Mouse (Mus musculus): ENCODE data around the gene Olfr90. TPM values are rescaled to one million over a fixed set of nuclear protein-coding genes. Genes with fewer than 3 reads are reported as not detected.
"Not testable (repeated sequence)": the region's sequence is repeated elsewhere in the genome, so short reads cannot be mapped to it uniquely, and the experiment has no call there.

Gene Olfr90
- polyA plus RNA-seq (2012; fragmentation: generic; extraction: Trizol): not detected

DNA sequence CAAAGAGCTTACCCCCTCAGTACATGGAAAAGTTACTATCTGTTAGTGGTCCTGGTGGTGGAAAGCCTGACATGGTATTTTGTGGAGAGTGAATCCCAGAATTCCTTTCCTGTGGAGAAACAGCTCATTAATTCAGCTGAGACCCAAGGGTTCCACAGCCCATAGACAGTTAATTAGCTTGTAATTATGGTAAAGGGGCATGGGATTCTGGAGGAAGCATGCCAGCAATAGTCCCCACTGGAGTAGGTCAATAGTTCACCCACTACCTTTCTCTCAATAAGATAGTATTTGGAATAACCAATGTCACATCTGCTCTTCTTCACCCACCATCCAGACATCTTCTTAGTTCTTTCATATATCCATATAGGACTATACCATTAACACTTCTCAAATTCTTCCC lies at the start of gene Olfr90:
Gene Olfr90, minus strand, starts transcription at position 101 of the 400 bp plus-strand sequence.
- H3K79me2 ChIP-seq (ENCODE audit: control insufficient read depth, insufficient read depth): no peaks in the 10 kb centered on the region
- no peak within 1 kb of the TSS for H3K4me2 ChIP-seq (ENCODE audit: low read depth)
- H3ac ChIP-seq (ENCODE audit: control insufficient read depth, insufficient read length): no peak within 1 kb of the TSS
- H3K27me3 ChIP-seq (ENCODE audit: control insufficient read depth, insufficient read depth, insufficient read length): no peaks in the 10 kb centered on the region
- H3K36me3 ChIP-seq (ENCODE audit: control insufficient read depth, insufficient read depth): no peaks in the 10 kb centered on the region
- TF ChIP-seq POLR2AphosphoS2 (IDR thresholded peaks at IDR 0.05; ENCODE audit: insufficient read length, low read depth): no peak
- TF ChIP-seq POLR2A (IDR thresholded peaks at IDR 0.05; ENCODE audit: insufficient read length, low read depth): no peak
- no peak for TF ChIP-seq MYOG (IDR thresholded peaks at IDR 0.05; ENCODE audit: control insufficient read depth in 1 of 3, insufficient read depth in 1 of 3, insufficient read length in 2 of 3, low read depth in 2 of 3)
- no peak for TF ChIP-seq E2F4 (IDR thresholded peaks at IDR 0.05; ENCODE audit: insufficient read depth)
- no peak for TF ChIP-seq SRF (IDR thresholded peaks at IDR 0.05; ENCODE audit: control insufficient read depth, insufficient read length, low read depth)
- TF ChIP-seq CEBPB (IDR thresholded peaks at IDR 0.05; ENCODE audit: insufficient read depth, poor library complexity, severe bottlenecking): no peak
- TF ChIP-seq MAX (IDR thresholded peaks at IDR 0.05; ENCODE audit: low read depth): no peak
- no peak for TF ChIP-seq MYOD1 (IDR thresholded peaks at IDR 0.05; ENCODE audit: control insufficient read depth in 1 of 3, insufficient read length in 2 of 3, low read depth in 2 of 3)
- no peak for TF ChIP-seq REST (IDR thresholded peaks at IDR 0.05; ENCODE audit: insufficient read depth, insufficient read length)
- no peak for TF ChIP-seq TCF3 (IDR thresholded peaks at IDR 0.05; ENCODE audit: insufficient read length, low read depth)
- no peak for TF ChIP-seq TCF12 (IDR thresholded peaks at IDR 0.05; ENCODE audit: insufficient read depth, poor library complexity, severe bottlenecking)
- no peak for TF ChIP-seq USF1 (IDR thresholded peaks at IDR 0.05; ENCODE audit: low read depth)
- no peak within 1 kb of the TSS for H3K4me3 ChIP-seq

DNA sequence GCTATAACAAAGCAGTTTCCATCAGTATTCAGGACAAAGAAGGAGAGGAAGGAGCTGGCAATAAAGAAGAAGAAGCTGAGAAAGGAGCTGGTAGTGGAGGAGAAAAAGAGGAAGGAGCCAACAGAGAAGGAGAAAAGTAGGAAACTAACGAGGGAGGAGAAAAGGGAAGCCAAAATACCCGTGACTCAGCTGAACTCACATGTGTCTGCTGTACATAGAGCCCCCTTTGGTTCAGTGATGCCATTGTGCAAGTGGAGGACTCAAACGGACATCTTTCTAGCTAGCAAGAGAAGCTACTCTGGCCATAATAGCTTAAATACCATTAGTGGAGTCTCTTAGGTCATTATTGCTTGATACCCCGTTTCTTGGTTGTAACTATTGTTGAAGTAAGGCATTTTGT lies 43.1 kb upstream of the Olfr90 start:
- not testable (repeated sequence) for H3K79me2 ChIP-seq (ENCODE audit: control insufficient read depth, insufficient read depth); H3K4me2 ChIP-seq (ENCODE audit: low read depth); H3K27me3 ChIP-seq (ENCODE audit: control insufficient read depth, insufficient read depth, insufficient read length); H3K36me3 ChIP-seq (ENCODE audit: control insufficient read depth, insufficient read depth); H3ac ChIP-seq (ENCODE audit: control insufficient read depth, insufficient read length); H3K4me3 ChIP-seq

DNA sequence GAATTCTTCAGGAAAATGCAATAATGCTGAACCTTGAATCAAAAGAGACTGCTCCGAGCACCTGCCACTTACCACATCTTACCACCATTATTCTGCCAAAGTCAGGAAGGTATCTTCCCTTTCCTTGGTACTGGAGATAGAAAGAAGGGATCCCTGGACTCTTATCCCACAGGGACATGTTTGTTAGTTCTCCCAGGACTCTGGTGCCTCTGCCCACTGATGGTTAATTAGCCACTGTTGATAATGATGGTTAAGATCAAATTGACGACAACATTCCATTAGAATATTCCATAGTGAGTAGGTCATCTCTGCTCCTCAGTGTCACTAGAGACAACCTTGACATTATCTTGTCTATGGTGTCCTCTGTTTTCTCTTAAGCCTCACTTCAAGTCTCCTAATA lies 31.7 kb upstream of the Olfr90 start, which contains the start of gene Olfr92:
Gene Olfr92, minus strand, starts transcription at position 101 of the 400 bp plus-strand sequence.
- Histone ChIP-seq H3K4me2 (ENCODE audit: low read depth) (no peak within 1 kb of the TSS), H3K36me3 (ENCODE audit: control insufficient read depth, insufficient read depth) (no peaks in the 10 kb centered on the region), H3K4me3 (no peak within 1 kb of the TSS), H3K27me3 (ENCODE audit: control insufficient read depth, insufficient read depth, insufficient read length) (no peaks in the 10 kb centered on the region), H3ac (ENCODE audit: control insufficient read depth, insufficient read length) (no peak within 1 kb of the TSS), H3K79me2 (ENCODE audit: control insufficient read depth, insufficient read depth) (no peaks in the 10 kb centered on the region)
- no peak for TF ChIP-seq TCF3 (IDR thresholded peaks at IDR 0.05; ENCODE audit: insufficient read length, low read depth)
- TF ChIP-seq MYOD1 (IDR thresholded peaks at IDR 0.05; ENCODE audit: control insufficient read depth in 1 of 3, insufficient read length in 2 of 3, low read depth in 2 of 3): no peak
- no peak for TF ChIP-seq TCF12 (IDR thresholded peaks at IDR 0.05; ENCODE audit: insufficient read depth, poor library complexity, severe bottlenecking)
- no peak for TF ChIP-seq POLR2AphosphoS2 (IDR thresholded peaks at IDR 0.05; ENCODE audit: insufficient read length, low read depth)
- TF ChIP-seq REST (IDR thresholded peaks at IDR 0.05; ENCODE audit: insufficient read depth, insufficient read length): no peak
- no peak for TF ChIP-seq USF1 (IDR thresholded peaks at IDR 0.05; ENCODE audit: low read depth)
- no peak for TF ChIP-seq SRF (IDR thresholded peaks at IDR 0.05; ENCODE audit: control insufficient read depth, insufficient read length, low read depth)
- no peak for TF ChIP-seq CEBPB (IDR thresholded peaks at IDR 0.05; ENCODE audit: insufficient read depth, poor library complexity, severe bottlenecking)
- no peak for TF ChIP-seq POLR2A (IDR thresholded peaks at IDR 0.05; ENCODE audit: insufficient read length, low read depth)
- TF ChIP-seq MYOG (IDR thresholded peaks at IDR 0.05; ENCODE audit: control insufficient read depth in 1 of 3, insufficient read depth in 1 of 3, insufficient read length in 2 of 3, low read depth in 2 of 3): no peak
- TF ChIP-seq E2F4 (IDR thresholded peaks at IDR 0.05; ENCODE audit: insufficient read depth): no peak
- TF ChIP-seq MAX (IDR thresholded peaks at IDR 0.05; ENCODE audit: low read depth): no peak

DNA sequence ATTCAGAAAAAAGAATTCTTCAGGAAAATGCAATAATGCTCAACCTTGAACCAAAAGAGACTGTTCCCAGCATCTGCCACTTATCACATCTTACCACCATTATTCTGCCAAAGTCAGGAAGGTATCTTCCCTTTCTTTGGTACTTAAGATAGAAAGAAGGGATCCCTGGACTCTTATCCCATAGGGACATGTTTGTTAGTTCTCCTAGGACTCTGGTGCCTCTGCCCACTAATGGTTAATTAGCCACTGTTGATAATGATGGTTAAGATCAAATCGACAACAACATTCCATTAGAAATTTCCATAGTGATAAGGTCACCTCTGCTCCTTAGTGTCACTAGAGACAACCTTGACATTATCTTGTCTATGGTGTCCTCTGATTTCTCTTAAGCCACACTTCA lies 9.9 kb upstream of the Olfr90 start, which contains the start of gene Olfr91:
Gene Olfr91, minus strand, starts transcription at position 101 of the 400 bp plus-strand sequence.
- no peaks in the 10 kb centered on the region for H3K27me3 ChIP-seq (ENCODE audit: control insufficient read depth, insufficient read depth, insufficient read length)
- TF ChIP-seq REST (IDR thresholded peaks at IDR 0.05; ENCODE audit: insufficient read depth, insufficient read length) (no peak), TCF3 (IDR thresholded peaks at IDR 0.05; ENCODE audit: insufficient read length, low read depth) (no peak), POLR2AphosphoS2 (IDR thresholded peaks at IDR 0.05; ENCODE audit: insufficient read length, low read depth) (no peak), MYOG (IDR thresholded peaks at IDR 0.05; ENCODE audit: control insufficient read depth in 1 of 3, insufficient read depth in 1 of 3, insufficient read length in 2 of 3, low read depth in 2 of 3) (no peak), POLR2A (IDR thresholded peaks at IDR 0.05; ENCODE audit: insufficient read length, low read depth) (no peak), MAX (IDR thresholded peaks at IDR 0.05; ENCODE audit: low read depth) (no peak), E2F4 (IDR thresholded peaks at IDR 0.05; ENCODE audit: insufficient read depth) (no peak), USF1 (IDR thresholded peaks at IDR 0.05; ENCODE audit: low read depth) (no peak), TCF12 (IDR thresholded peaks at IDR 0.05; ENCODE audit: insufficient read depth, poor library complexity, severe bottlenecking) (no peak), CEBPB (IDR thresholded peaks at IDR 0.05; ENCODE audit: insufficient read depth, poor library complexity, severe bottlenecking) (no peak), SRF (IDR thresholded peaks at IDR 0.05; ENCODE audit: control insufficient read depth, insufficient read length, low read depth) (no peak), MYOD1 (IDR thresholded peaks at IDR 0.05; ENCODE audit: control insufficient read depth in 1 of 3, insufficient read length in 2 of 3, low read depth in 2 of 3) (no peak)
- no peak within 1 kb of the TSS for H3ac ChIP-seq (ENCODE audit: control insufficient read depth, insufficient read length)
- no peak within 1 kb of the TSS for H3K4me2 ChIP-seq (ENCODE audit: low read depth)
- no peaks in the 10 kb centered on the region for H3K79me2 ChIP-seq (ENCODE audit: control insufficient read depth, insufficient read depth)
- H3K4me3 ChIP-seq: no peak within 1 kb of the TSS
- no peaks in the 10 kb centered on the region for H3K36me3 ChIP-seq (ENCODE audit: control insufficient read depth, insufficient read depth)

DNA sequence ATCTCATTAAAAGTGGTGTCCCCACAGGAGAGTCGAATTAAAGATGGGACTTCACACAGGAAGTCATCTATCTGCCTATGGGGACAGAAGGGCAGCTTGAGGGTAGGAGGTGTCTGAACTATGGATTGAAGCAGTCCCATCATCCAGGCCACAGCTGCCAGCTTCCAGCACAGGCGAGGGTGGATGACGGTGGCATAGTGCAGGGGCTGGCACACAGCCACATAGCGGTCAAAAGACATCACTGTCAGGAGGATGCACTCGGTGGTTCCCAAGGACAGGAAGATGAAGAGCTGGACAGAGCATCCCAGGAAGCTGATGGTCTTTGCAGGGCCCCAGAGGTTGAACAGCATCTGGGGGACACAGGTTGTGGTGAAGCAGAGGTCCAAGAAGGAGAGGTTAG lies 5.0 kb upstream of the Olfr90 start:
- Histone ChIP-seq H3K79me2 (ENCODE audit: control insufficient read depth, insufficient read depth) (no peaks in the 10 kb centered on the region), H3K36me3 (ENCODE audit: control insufficient read depth, insufficient read depth) (no peaks in the 10 kb centered on the region), H3K4me2 (ENCODE audit: low read depth) (no peak overlapping the region), H3ac (ENCODE audit: control insufficient read depth, insufficient read length) (no peak overlapping the region), H3K4me3 (no peak overlapping the region), H3K27me3 (ENCODE audit: control insufficient read depth, insufficient read depth, insufficient read length) (no peaks in the 10 kb centered on the region)
- TF ChIP-seq SRF (IDR thresholded peaks at IDR 0.05; ENCODE audit: control insufficient read depth, insufficient read length, low read depth) (no peak), REST (IDR thresholded peaks at IDR 0.05; ENCODE audit: insufficient read depth, insufficient read length) (no peak), TCF3 (IDR thresholded peaks at IDR 0.05; ENCODE audit: insufficient read length, low read depth) (no peak), MAX (IDR thresholded peaks at IDR 0.05; ENCODE audit: low read depth) (no peak), CEBPB (IDR thresholded peaks at IDR 0.05; ENCODE audit: insufficient read depth, poor library complexity, severe bottlenecking) (no peak), USF1 (IDR thresholded peaks at IDR 0.05; ENCODE audit: low read depth) (no peak), MYOG (IDR thresholded peaks at IDR 0.05; ENCODE audit: control insufficient read depth in 1 of 3, insufficient read depth in 1 of 3, insufficient read length in 2 of 3, low read depth in 2 of 3) (no peak), POLR2A (IDR thresholded peaks at IDR 0.05; ENCODE audit: insufficient read length, low read depth) (no peak), TCF12 (IDR thresholded peaks at IDR 0.05; ENCODE audit: insufficient read depth, poor library complexity, severe bottlenecking) (no peak), MYOD1 (IDR thresholded peaks at IDR 0.05; ENCODE audit: control insufficient read depth in 1 of 3, insufficient read length in 2 of 3, low read depth in 2 of 3) (no peak), POLR2AphosphoS2 (IDR thresholded peaks at IDR 0.05; ENCODE audit: insufficient read length, low read depth) (no peak), E2F4 (IDR thresholded peaks at IDR 0.05; ENCODE audit: insufficient read depth) (no peak)
